9 mouse cellular contexts compared by ENCODE assay signal in the genomic region with DNA sequence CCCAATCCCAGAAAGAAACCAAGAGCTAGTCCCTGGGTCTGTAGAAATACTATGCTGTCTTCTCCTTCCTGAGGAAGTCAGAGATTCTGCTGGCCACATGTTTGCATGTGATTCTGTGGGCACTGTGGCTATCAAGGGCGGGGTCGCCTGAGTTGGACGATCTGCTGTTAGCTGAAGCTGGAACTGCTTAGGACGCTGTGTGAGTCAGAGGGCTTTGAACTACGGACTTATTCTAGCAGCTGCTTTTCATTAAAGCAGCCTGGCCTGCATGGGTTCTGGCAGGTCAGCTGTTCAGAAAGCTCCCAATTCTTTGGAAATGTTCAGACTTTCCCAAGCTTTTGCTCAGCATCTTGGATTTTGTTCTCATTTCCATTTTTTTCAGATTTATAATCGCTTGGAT. TPM values are rescaled to one million over a fixed set of nuclear protein-coding genes. Genes with fewer than 3 reads are reported as not detected.
DNase-seq lines count a peak whose midpoint lies in the region; ATAC-seq lines count a peak whose summit lies in the region.
"Had no signal": no experiment of that assay in that cellular context is flagged by ENCODE, and none has a peak within 500 bp of the region (broad histone marks: within the 10 kb centered on the region; RNA-seq: fewer than 3 reads in every experiment).

No protein-coding gene starts in this region.

- H3K27ac ChIP-seq in midbrain, embryonic 11.5 days (ENCODE audit: low read depth, low read length) = no peak overlapping the region
- no peak overlapping the region for H3K27ac ChIP-seq in midbrain, embryonic 16.5 days (ENCODE audit: low read length)

- H3K9me3 ChIP-seq in midbrain, embryonic 11.5 days (ENCODE audit: control insufficient read depth, low read length) = no peaks in the 10 kb centered on the region
- no peaks in the 10 kb centered on the region for H3K9me3 ChIP-seq in midbrain, embryonic 16.5 days (replicated peaks; ENCODE audit: control insufficient read depth, low read length, poor library complexity, severe bottlenecking)

- DNase-seq in midbrain, embryonic 11.5 days (ENCODE audit: low spot score, missing footprints) = peak; percentile 47
- peak; percentile 42 for DNase-seq in gastrocnemius, postnatal 10 days
- DNase-seq in kidney, postnatal 10 days = peak; percentile 45
- DNase-seq in ovary, postnatal 36 days (ENCODE audit: low spot score) = peak; percentile 13
- DNase-seq in spleen, adult 12 weeks (ENCODE audit: low spot score) = no peak
- DNase-seq in cerebellum, adult 8-10 months = no peak
- DNase-seq: lung, embryonic 14.5 days had no signal

- no peaks in the 10 kb centered on the region for H3K4me1 ChIP-seq in midbrain, embryonic 11.5 days (ENCODE audit: control insufficient read depth, insufficient read depth, low read length)
- no peaks in the 10 kb centered on the region for H3K4me1 ChIP-seq in midbrain, embryonic 16.5 days (ENCODE audit: control insufficient read depth, insufficient read depth, low read length)

- no peak overlapping the region for H3K4me2 ChIP-seq in midbrain, embryonic 11.5 days
- H3K4me2 ChIP-seq in midbrain, embryonic 16.5 days (ENCODE audit: low read length) = no peak overlapping the region
- H3K4me2 ChIP-seq: lung, embryonic 14.5 days had no signal

- no peaks in the 10 kb centered on the region for H3K36me3 ChIP-seq in midbrain, embryonic 11.5 days (ENCODE audit: control insufficient read depth, insufficient read depth, low read length)
- no peaks in the 10 kb centered on the region for H3K36me3 ChIP-seq in midbrain, embryonic 16.5 days (ENCODE audit: control insufficient read depth, insufficient read depth, low read length)

- no peak overlapping the region for H3K4me3 ChIP-seq in midbrain, embryonic 11.5 days (ENCODE audit: low read depth, low read length)
- H3K4me3 ChIP-seq in midbrain, embryonic 16.5 days (ENCODE audit: low read depth, low read length) = no peak overlapping the region

- no peak overlapping the region for H3K9ac ChIP-seq in midbrain, embryonic 11.5 days (ENCODE audit: low read length)
- no peak overlapping the region for H3K9ac ChIP-seq in midbrain, embryonic 16.5 days (ENCODE audit: low read depth, low read length)
- H3K9ac ChIP-seq: lung, embryonic 14.5 days had no signal

- 77% methylated on average over 6 of the region's 6 CpGs for WGBS in midbrain, embryonic 11.5 days
- 84% methylated on average over 6 of the region's 6 CpGs for WGBS in midbrain, embryonic 16.5 days

- no peak for ATAC-seq in midbrain, embryonic 11.5 days (ENCODE audit: low FRiP score)
- no peak for ATAC-seq in midbrain, embryonic 16.5 days
- no peak for ATAC-seq in cerebellum, adult (ENCODE audit: insufficient number of reproducible peaks, low FRiP score, low TSS enrichment)

- no peaks in the 10 kb centered on the region for H3K27me3 ChIP-seq in midbrain, embryonic 11.5 days (ENCODE audit: control insufficient read depth, insufficient read depth, low read length)
- H3K27me3 ChIP-seq in midbrain, embryonic 16.5 days (ENCODE audit: control insufficient read depth, insufficient read depth, low read depth, low read length) = no peaks in the 10 kb centered on the region

RNA-seq across cellular contexts. Expression of a gene that starts 51.9 kb away (rescaled TPM):
- 0.73 and 0.77 TPM in 2 replicates for polyA plus RNA-seq in midbrain, embryonic 11.5 days (2014; fragmentation: Nextera tagmentation; extraction: Ambion mirVana)
- polyA plus RNA-seq in midbrain, embryonic 16.5 days (2015; fragmentation: Nextera tagmentation; extraction: Ambion mirVana) = 0.59 and 0.80 TPM in 2 replicates
- 10 to 100 TPM; 39.2 to 52.3 TPM for total RNA-seq in gastrocnemius, postnatal 10 days (2021)

Comparison
In these comparisons a context has a peak if more than half of its experiments do, and no peak if none do; other contexts are left out.
1. DNase-seq: peak in midbrain, embryonic 11.5 days (single experiment), gastrocnemius, postnatal 10 days (single experiment), kidney, postnatal 10 days (single experiment) and ovary, postnatal 36 days (single experiment); none in spleen, adult 12 weeks (single experiment) and cerebellum, adult 8-10 months (single experiment).